Mouse (Mus musculus): ENCODE measurements at regions not wholly inside any gene's neighbourhood (a gene's known extent, or its start where the extent isn't known, plus 50 kb on each side); places are given as distances from the start of the nearest gene placed in this dataset.

DNA sequence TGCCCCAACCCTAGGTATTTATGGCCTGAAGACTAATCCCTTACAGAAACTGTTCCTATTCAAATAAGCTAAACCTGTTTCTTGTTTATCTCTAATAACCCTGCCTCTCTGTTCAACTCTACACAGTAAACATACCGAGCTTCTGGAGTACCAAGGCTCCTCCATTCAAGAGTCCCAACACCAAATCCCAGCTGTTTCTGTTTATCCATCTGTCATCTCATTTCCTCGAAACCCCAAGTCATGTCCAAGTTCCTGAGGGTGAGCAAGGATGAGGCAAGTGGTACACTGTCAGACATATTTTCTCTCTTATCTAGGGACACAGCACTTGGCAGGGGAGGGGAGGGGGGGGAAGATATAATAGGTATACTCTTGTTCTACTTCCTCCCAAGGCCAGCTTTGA, 274.6 kb downstream of the Rnf152 start:
- DNase-seq (ENCODE audit: low spot score in 2 of 2), result no peak

DNA sequence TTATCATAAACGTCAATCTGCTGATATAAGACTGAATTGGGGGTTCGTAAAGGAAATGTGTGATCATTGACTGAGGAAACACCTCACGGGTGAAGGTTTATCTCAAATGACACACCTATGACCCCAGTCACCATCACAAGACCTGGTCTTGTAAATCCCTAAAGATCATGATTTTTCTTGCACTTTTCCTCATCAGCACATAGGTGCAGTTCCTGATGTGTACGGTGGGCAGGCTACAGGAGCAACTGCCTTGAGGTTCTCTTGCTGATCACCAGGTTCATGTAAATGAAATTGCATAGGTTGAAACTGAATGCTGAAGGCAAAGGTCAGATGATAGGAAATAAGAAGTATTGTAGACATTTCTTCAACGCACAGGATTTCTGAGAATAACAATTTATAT, 277.1 kb downstream of the Rnf152 start:
- DNase-seq (ENCODE audit: low spot score in 2 of 2), result no peak

DNA sequence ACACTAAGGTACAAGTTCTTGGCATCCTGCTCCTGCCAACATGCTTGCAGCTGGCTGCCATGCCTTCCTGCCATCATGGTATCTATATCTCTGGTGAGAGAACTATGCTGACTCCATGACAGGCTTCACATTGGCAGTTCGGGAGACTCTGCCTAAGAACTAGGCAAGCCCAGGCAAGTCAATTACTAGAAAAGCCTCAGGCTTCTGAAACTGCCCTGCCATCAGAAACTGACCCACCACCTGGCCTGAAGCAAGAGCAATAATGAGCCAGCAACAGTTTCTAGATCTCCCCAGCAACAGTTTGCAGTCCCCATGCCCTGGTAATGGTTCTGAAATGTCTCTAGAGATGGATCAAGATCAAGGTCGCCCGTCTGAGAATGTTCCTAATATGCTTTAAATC, 280.8 kb downstream of the Rnf152 start:
- no peak for DNase-seq (ENCODE audit: low spot score in 2 of 2)

- no peak for DNase-seq (ENCODE audit: low spot score in 2 of 2)
These were observed 282.2 kb downstream of the Rnf152 start for GRCm38 (mm10) chr1:105074326-105074725.

DNA sequence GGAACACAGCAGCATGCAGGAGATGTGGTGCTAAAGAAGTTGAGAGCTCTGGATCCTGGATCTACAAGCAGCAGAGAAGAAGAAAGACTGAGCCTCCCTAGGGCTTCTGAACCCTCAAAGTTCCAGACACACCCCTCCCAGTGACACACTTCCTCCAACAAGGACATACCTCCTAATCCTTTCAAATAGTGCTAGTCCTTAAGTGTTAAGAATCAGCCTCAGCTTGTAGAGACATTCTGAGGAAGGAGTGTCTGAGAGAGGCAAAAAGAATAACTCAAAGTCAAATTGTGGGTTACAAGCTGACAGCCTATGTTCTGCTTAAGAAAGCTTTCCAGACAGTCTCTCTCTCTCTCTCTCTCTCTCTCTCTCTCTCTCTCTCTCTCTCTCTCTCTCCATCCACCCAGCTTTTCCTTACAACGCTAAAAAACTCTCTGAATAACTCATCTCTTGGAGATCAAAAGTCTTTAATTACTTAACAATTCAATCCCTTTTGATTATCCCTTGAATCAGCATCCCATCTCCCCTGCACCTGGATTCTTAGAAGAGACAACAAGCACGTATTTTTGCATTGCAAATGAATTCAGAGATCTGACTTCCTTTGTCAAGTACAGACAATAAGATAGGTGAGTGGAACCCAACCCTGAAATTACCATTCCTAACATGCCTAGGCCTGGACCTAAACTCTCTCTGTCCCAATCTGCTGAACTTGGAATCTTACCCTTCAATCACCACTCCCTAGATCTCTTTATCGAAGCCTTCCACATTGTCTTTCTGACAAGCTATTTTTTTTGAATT, 285.7 kb downstream of the Rnf152 start:
- no peak for DNase-seq (ENCODE audit: low spot score in 2 of 2)

DNA sequence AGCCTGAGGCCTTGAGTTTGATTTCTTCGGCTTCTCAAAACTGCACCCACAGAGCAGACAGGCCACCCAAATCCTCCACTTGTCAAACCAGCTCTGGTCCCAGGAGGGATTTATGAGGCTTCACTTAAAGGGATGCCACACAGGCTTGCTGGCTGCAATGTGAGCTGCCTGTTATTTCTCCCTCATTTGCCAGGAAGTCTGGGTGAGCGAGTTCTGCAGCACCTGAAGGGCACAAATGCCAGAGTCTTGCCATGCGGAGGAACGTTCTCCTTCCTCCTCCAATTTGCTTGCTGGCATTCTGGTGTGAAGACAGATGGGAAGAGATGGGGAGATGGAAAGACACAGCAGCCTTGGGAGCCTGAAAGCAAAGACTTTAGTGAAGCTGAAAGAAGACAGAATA, 288.6 kb downstream of the Rnf152 start:
- DNase-seq (ENCODE audit: low spot score in 2 of 2), result peak; percentile 10 to 15

DNA sequence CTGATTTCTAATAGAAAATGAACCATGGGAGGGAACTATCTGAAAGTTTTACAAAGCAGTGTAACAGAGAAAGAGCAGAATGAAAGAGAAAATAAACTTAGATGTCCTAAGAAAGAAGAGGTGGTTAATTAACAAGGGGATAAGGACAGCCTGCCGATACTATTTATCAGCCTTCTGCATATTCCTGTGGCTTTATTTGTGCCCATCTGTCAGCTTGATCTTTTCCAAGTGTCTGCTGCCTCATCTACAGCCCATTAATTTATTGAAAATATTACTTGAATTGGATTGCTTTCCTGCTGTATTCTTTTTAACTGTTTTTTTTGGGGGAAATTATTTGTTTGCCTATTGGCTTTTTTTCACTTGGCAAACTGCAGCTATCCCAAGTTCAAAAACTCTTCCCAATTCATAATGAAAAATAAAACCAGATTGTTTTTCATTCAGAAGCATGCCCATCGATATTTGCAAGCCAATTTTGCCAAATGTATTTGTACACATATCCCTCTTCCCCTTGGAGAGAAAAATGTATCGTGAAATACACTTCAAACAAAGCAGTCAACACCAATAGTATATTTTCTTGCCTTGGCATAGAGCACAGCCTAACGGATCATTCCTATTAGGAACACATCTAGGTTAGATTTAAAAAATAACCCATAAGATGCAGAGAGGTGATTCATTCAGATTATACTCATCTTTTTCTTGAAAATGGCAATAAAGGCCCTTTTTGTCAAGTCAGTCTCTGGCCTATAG, 289.3 kb downstream of the Rnf152 start:
- DNase-seq (ENCODE audit: low spot score in 2 of 2), result no peak

GRCm38 (mm10) chr1:105050584-105051363, 282.4 kb downstream of the Cdh20 start:
- DNase-seq (ENCODE audit: low spot score in 2 of 2), result no peak

Data from layer of hippocampus, postnatal 10 days (tissue).